Mouse (Mus musculus) kidney, postnatal 14 days (tissue): ENCODE results near the gene Cnih4.

ENCODE experiments used
- DNase-seq: peaks from one replicate; pipeline ENCODE4 v3.0.0; 2022; ENCODE audit warnings: mixed read lengths

Gene Cnih4

DNA sequence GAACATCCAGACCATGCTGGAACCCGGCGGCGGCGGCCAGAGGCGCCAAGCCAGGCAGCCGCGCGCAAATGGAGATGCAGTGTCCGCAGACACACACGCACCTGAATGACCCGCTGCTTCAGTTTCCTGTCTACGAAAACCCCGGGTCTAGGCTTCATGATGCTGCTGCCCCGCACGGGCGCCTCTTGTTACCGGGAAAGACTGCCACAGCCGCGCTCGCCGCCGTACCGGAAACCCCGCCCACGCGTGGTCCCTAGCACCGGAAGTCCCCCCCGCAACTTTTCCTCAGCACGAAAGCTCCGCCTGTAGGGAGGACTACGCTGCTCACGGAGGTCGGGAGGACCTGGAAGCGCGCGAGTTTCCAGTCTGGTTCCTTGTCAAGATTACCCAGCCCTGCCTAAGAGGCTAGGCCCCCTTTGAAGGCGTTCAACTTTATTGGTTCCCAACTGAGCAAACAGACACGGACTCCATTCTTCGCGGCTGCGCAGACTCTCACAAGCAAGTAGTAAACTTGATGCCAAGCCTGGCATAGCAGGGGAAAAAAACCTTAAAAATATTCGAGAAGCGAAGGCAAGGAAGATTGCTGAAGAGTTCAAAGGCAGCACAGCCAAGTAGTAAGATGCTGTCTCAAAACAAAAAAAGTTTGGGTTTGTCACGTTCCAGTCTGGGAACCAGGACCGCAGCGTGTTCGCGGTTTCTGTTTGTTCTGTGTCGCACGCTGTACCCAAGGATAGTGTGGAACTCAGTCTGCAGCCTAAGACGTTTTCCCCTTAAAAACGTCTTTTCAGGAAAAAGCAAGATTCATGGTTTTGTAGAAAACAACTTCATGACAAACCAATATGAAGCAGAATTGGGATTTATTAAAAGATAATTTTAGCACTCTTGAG lies at the start of gene Cnih4, which contains the start of gene Nvl:
Gene Cnih4 (plus strand): TSS at position 744 of the 887 bp plus-strand sequence.
Gene Nvl (minus strand): TSS at position 255 of the 887 bp plus-strand sequence.
- DNase-seq = peak; percentile 95

DNA sequence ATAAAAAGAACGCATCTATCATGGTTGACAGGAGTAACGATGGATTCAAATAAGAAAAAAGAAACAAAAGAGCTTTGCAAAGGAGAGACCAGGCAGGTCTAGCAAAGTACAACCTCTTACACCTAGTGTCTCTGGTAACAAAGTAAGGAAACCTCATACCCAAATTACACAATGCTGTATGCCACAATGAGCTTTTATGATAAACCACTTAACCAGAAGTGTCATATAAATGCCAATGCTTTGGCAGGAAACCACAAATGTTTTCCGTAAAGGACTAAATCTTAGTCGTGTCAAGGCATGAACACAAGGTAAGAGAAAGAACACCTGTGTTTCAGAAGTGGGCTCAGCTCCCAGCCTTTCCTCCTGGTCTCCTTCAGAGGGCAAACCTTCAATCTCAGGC lies 27.4 kb upstream of the Cnih4 start:
- no peak for DNase-seq

- DNase-seq = no peak
Observed at GRCm38 (mm10) chr1:181124145-181124544, 20.3 kb upstream of the Cnih4 start.

DNA sequence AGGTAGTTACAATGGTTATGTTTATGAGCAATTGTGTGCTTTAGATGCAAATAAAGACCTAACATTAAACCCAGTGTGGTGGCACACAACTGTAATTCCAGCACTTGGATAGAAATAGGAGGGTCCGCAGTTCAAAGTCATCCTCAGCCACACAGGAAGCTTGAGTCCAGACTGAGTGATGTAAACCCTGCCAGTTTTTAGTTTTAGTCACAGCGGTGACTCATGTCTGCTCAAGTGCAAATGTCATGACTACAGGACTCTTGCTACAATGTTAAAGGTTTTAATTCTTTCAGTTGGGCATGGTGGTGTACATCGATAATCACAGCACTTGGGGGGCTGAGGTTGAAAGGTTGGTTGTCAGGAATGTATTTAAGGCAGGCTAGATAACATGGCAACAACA lies 18.6 kb upstream of the Cnih4 start:
- no peak for DNase-seq

GRCm38 (mm10) chr1:181126766-181127165 lies 17.7 kb upstream of the Cnih4 start:
- no peak for DNase-seq

- no peak for DNase-seq
Observed at GRCm38 (mm10) chr1:181131915-181132314, 12.6 kb upstream of the Cnih4 start.

GRCm38 (mm10) chr1:181138730-181139129 lies 5.8 kb upstream of the Cnih4 start:
- no peak for DNase-seq

DNA sequence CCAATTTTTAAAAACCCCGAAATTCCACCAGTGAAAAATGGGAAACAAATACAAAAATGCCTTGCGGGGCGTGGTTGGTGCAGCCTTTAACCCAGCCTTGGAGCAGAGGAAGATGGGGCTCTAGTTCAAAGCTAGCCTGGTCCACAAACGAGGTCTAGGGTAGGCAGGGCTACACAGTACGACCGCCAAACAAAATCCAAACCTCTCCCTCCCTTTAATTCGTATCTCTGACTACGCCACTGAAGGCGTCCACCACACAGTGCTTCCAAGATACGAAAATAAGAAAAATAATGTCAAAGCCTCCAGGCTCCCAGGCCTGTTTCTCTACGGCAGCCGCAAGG lies 914 bp upstream of the Cnih4 start:
- no peak for DNase-seq

DNA sequence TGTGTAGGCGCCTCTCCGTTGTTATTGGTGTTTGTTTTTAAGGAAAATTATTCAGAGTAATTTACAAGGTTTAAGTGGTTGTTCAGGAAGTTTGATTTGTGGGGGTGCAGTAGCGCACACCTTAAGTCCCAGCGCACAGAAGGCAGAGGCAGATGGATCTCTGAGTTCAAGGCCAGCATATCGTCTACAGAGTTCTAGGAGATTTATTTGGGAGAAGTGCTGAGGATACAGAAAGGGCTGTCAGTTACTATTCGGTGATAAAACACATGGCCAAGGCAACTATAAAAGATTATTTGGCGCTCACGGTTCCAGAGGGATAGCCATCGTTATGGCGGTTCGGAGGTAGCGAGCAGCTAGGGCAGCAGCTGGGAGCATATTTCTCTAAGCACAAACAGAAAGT lies 473 bp downstream of the Cnih4 start:
- no peak for DNase-seq

DNA sequence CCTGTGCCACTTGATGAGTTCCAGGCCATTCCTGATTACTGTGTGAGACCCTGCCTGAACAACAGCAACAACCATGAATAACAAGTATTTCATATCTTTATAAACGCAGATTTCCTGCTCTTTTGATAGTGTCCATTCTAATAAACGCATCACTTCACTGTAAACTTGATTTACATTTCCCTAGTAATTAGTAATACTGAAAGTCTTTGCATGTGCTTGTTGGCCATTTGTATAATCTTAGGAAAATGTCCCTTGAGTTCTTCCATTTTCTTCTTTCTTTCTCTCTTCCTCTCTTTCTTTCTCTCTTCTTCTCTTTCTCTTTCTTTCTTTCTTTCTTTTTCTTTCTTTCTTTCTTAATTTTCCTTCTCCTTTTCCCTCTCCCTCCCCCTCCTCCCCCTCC lies 1.7 kb downstream of the Cnih4 start:
- no peak for DNase-seq

- DNase-seq = peak; percentile 53
Observed at GRCm38 (mm10) chr1:181148540-181148939, 4.0 kb downstream of the Cnih4 start.

DNA sequence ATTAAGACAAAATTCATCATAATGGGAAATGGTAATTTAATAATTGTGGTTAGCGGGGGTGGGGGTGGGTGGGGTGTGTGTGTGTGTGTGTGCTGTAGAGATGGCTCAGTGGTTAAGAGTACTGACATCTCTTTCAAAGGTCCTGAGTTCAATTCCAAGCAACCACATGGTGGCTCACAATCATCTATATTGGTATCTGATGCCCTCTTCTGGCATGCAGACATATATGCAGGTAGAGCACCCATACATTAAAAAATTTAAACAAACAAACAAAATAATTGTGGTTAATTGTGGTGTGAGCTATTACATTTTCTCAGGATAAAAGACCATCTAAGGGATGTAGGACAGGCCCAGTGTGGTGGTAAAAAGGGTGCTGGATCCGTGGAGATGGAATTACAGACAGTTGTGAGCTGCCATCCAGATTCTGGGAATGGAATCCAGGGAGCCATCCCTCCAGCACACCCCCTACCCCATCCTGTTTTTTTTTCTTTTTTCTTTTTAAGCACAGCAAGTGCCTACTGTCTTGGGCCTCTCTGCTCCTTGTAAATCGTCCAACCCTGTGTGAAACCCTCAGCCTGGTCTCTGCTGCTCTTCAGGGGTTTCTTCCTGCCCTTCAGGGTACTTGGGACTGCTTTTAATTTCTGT lies 5.0 kb downstream of the Cnih4 start:
- DNase-seq = no peak

DNA sequence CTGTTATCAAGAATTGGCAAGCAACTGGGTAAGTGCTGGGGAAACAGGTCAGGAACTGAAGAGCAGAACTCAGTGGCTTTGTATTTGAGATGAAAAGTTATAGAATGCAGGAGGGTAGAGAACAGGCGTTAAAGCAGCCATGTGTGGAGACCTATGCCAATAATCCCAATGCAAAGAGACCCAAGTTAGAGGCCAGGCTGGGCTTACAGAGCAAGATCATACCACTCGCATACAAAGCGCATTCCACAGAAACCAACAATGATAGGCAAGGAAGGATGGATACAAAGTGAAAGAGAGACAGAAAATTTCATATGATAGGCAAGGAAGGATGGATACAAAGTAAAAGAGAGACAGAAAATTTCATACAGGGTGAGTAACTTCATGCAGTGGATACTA lies 5.9 kb downstream of the Cnih4 start:
- DNase-seq = no peak

DNA sequence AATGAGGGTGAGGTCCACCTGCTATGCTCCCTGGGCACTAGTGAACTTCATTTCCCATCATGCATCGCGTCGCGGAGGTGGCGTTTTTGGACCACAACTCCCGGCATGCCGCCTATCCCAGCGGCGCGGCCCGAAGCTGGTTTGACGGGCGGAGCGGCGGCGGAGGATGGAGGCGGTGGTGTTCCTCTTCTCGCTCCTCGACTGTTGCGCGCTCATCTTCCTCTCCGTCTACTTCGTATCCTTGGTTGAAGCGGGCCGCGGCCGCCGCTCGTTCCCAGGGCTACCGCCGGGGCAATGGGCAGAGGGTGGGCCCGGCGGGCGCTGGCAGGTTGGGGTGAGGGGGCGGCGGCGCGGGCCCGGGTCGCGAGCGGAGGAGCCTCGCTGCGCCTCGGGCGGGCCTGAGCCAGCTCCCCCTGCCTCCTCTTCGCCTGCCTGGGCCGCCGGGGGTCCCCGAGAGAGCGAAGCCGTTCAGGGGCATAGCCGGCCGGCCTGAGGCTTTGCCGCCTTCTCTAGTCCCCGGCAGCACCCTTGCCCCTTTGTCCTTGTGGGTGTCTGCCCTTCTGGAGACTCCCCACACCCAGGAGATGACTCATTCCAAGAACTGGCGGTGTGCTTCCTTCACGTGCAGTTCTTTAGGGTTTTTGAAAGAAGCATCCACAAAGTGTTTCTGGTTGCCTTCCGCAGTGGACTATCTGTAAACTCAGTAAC lies 6.5 kb downstream of the Cnih4 start:
- DNase-seq = peak; percentile 94

DNA sequence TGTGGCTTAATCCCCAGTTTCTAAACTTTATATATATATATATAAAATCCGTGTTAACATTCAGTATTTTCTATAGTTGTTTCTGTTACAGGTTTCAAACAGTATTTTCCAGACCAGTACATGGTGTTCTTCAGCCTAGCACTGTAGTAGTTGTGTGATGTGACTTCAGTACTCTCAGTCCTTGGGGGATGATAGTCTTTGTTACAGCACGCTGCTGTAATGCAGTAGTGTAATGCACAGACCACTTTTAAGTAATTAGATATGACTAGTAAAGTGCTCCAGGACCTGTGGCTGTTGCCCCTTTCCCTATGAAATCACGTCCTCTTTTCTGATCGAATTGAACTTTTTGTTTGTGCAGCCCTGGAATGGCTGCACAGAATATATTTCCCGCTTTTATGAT lies 7.0 kb downstream of the Cnih4 start:
- DNase-seq = no peak

- no peak for DNase-seq
Observed at GRCm38 (mm10) chr1:181167816-181168215, 23.3 kb downstream of the Cnih4 start.

DNA sequence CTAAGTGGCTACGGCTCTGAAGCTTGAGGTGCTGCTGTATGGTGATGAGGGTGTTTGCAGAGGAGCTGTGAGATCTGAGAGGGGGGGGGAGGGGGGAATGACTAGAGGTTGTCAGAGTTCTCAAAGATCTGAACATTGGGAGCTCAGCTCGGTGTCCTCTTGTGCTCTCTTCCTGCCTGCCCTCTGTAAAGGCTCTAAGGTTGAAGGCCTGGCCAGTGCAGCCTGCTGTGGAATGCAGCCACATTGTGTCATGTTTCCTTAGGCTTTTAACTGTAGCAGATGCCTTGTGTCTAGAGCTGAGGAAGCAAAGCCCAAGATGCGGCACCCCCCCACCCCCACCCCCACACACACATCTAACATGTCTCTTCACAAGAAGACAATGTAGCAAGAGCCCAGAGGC lies 23.9 kb downstream of the Cnih4 start:
- peak; percentile 30 for DNase-seq

- no peak for DNase-seq
Observed at GRCm38 (mm10) chr1:181170210-181170609, 25.7 kb downstream of the Cnih4 start.

DNA sequence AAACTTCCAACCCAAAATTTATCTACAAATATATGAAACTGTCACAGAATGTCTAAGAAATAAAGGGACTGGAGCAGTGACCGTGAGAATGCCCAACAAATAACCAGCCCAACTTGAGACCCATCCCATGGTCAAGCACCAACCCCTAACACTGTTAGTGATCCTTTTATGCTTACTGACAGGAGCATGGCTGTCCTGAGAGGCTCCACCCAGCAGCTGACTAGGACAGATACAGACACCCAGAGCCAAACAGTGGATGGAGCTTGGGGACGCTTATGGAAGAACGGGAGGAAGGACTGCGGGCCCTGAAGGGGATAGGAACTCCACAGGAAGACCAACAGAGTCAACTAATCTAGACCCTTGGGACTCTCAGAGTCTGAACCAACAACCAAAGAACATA lies 44.4 kb downstream of the Cnih4 start:
- no peak for DNase-seq

GRCm38 (mm10) chr1:181199446-181199845 lies 55.0 kb downstream of the Cnih4 start:
- DNase-seq = no peak

GRCm38 (mm10) chr1:181210147-181210546 lies 65.7 kb downstream of the Cnih4 start:
- no peak for DNase-seq

DNA sequence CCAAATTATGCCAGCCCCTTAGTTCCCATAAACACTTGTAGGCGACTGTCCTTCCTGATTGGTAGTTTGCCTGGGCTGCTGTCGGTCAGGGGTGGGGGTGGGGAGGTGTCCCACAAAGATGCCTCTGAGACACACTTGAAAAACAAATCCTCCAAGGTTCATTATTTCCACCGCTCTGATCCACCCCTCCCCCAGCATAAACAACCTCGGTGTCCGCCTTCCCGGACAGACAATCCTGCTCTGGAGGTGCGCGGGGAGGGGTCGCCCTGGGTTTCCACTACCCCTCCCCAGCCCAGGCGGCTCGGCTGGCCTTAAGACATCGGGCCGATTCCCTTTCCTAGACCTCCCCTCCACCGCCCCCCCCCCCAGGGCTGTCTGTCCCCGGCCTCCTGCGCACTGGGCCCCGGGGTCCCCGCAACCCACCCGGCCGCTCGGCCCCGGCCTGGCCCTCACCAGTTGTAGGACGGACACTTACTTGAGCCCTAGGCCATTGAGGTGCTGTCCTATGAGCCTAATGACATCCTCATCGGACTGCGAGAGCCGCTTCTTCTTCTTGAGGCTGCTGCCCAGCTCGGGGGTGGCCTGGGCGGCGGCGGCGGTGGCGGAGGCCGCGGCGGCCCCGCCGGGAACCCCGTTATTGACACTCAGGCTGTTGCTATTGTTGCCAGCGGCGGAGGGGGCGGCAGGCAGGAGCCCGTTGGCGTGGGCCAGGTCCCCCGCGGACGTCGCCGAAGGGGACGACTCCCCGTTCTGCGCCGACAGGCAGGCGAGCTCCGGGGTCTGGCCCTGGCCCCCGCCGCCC lies 66.3 kb downstream of the Cnih4 start:
- peak; percentile 56 for DNase-seq

- no peak for DNase-seq
Observed at GRCm38 (mm10) chr1:181211403-181211919, 67.0 kb downstream of the Cnih4 start.
